Mouse (Mus musculus): ENCODE measurements around the gene Ropn1. TPM values are rescaled to one million over a fixed set of nuclear protein-coding genes. Genes with fewer than 3 reads are reported as not detected.
"Not testable (repeated sequence)": the region's sequence is repeated elsewhere in the genome, so short reads cannot be mapped to it uniquely, and the experiment has no call there.

Gene Ropn1
- polyA plus RNA-seq (2015; fragmentation: Nextera tagmentation; extraction: Ambion mirVana): not detected in 2 replicates

- Histone ChIP-seq H3K27me3 (no peaks in the 10 kb centered on the region), H3K4me1 (no peaks in the 10 kb centered on the region), H3K36me3 (no peaks in the 10 kb centered on the region), H3K9ac (replicated peaks) (no peak within 1 kb of the TSS), H3K4me2 (replicated peaks) (no peak within 1 kb of the TSS), H3K9me3 (no peaks in the 10 kb centered on the region), H3K27ac (replicated peaks) (no peak within 1 kb of the TSS), H3K4me3 (no peak within 1 kb of the TSS)
- ATAC-seq (replicated peaks): no peak
- 77% methylated on average over 7 of the region's 7 CpGs for WGBS
These were observed at the start of gene Ropn1 for GRCm38 (mm10) chr16:34649621-34650020. Ropn1 (plus strand) TSS chr16:34649921.

GRCm38 (mm10) chr16:34601954-34602353, 47.8 kb upstream of the Ropn1 start:
- ATAC-seq (replicated peaks): no peak
- no peak overlapping the region for H3K4me3 ChIP-seq
- no peak overlapping the region for H3K27ac ChIP-seq (replicated peaks)
- no peaks in the 10 kb centered on the region for H3K4me1 ChIP-seq
- no peak overlapping the region for H3K9ac ChIP-seq (replicated peaks)
- no peaks in the 10 kb centered on the region for H3K27me3 ChIP-seq
- no peak overlapping the region for H3K4me2 ChIP-seq (replicated peaks)
- no peaks in the 10 kb centered on the region for H3K36me3 ChIP-seq
- H3K9me3 ChIP-seq: no peaks in the 10 kb centered on the region
- WGBS: 80% methylated on average over 4 of the region's 4 CpGs

- H3K4me2 ChIP-seq (replicated peaks): no peak overlapping the region
- H3K27me3 ChIP-seq: no peaks in the 10 kb centered on the region
- no peaks in the 10 kb centered on the region for H3K9me3 ChIP-seq
- H3K36me3 ChIP-seq: no peaks in the 10 kb centered on the region
- H3K4me1 ChIP-seq: no peaks in the 10 kb centered on the region
- 71% methylated on average over 4 of the region's 4 CpGs for WGBS
- H3K4me3 ChIP-seq: no peak overlapping the region
- ATAC-seq (replicated peaks): no peak
- no peak overlapping the region for H3K9ac ChIP-seq (replicated peaks)
- no peak overlapping the region for H3K27ac ChIP-seq (replicated peaks)
These were observed 46.6 kb upstream of the Ropn1 start for GRCm38 (mm10) chr16:34603076-34603475.

GRCm38 (mm10) chr16:34603854-34604253, 45.9 kb upstream of the Ropn1 start:
- 86% methylated on average over 6 of the region's 6 CpGs for WGBS

GRCm38 (mm10) chr16:34605679-34606078, 44.0 kb upstream of the Ropn1 start:
- ATAC-seq (replicated peaks): no peak
- Histone ChIP-seq H3K9me3 (no peaks in the 10 kb centered on the region), H3K4me1 (no peaks in the 10 kb centered on the region), H3K36me3 (no peaks in the 10 kb centered on the region), H3K27me3 (no peaks in the 10 kb centered on the region), H3K4me3 (no peak overlapping the region), H3K27ac (replicated peaks) (no peak overlapping the region), H3K4me2 (replicated peaks) (no peak overlapping the region), H3K9ac (replicated peaks) (no peak overlapping the region)
- WGBS: 36% methylated on average over 3 of the region's 3 CpGs

More at GRCm38 (mm10) chr16:34603854-34604253, 45.9 kb upstream of the Ropn1 start:
- H3K27me3 ChIP-seq: no peaks in the 10 kb centered on the region
- no peaks in the 10 kb centered on the region for H3K4me1 ChIP-seq
- no peak overlapping the region for H3K27ac ChIP-seq (replicated peaks)
- H3K4me2 ChIP-seq (replicated peaks): no peak overlapping the region
- H3K36me3 ChIP-seq: no peaks in the 10 kb centered on the region
- no peak for ATAC-seq (replicated peaks)
- H3K4me3 ChIP-seq: no peak overlapping the region
- no peaks in the 10 kb centered on the region for H3K9me3 ChIP-seq
- H3K9ac ChIP-seq (replicated peaks): no peak overlapping the region

GRCm38 (mm10) chr16:34610137-34610536, 39.6 kb upstream of the Ropn1 start:
- no peaks in the 10 kb centered on the region for H3K4me1 ChIP-seq
- WGBS: 72% methylated on average over 1 of the region's 1 CpGs
- no peak overlapping the region for H3K27ac ChIP-seq (replicated peaks)
- H3K36me3 ChIP-seq: no peaks in the 10 kb centered on the region
- H3K9ac ChIP-seq (replicated peaks): no peak overlapping the region
- no peaks in the 10 kb centered on the region for H3K9me3 ChIP-seq
- no peak overlapping the region for H3K4me2 ChIP-seq (replicated peaks)
- no peak overlapping the region for H3K4me3 ChIP-seq
- ATAC-seq (replicated peaks): no peak
- no peaks in the 10 kb centered on the region for H3K27me3 ChIP-seq

- Histone ChIP-seq H3K9me3 (no peaks in the 10 kb centered on the region), H3K36me3 (no peaks in the 10 kb centered on the region), H3K9ac (replicated peaks) (no peak overlapping the region), H3K4me2 (replicated peaks) (no peak overlapping the region), H3K27me3 (no peaks in the 10 kb centered on the region), H3K4me3 (no peak overlapping the region), H3K4me1 (no peaks in the 10 kb centered on the region), H3K27ac (replicated peaks) (no peak overlapping the region)
- no peak for ATAC-seq (replicated peaks)
- WGBS: 81% methylated on average over 2 of the region's 2 CpGs
These were observed 35.7 kb upstream of the Ropn1 start for GRCm38 (mm10) chr16:34614021-34614420.

- no peak overlapping the region for H3K27ac ChIP-seq (replicated peaks)
- H3K4me3 ChIP-seq: no peak overlapping the region
- H3K9me3 ChIP-seq: no peaks in the 10 kb centered on the region
- H3K36me3 ChIP-seq: no peaks in the 10 kb centered on the region
- H3K4me2 ChIP-seq (replicated peaks): no peak overlapping the region
- H3K4me1 ChIP-seq: no peaks in the 10 kb centered on the region
- 53% methylated on average over 2 of the region's 2 CpGs for WGBS
- H3K9ac ChIP-seq (replicated peaks): no peak overlapping the region
- H3K27me3 ChIP-seq: no peaks in the 10 kb centered on the region
- no peak for ATAC-seq (replicated peaks)
These were observed 22.1 kb upstream of the Ropn1 start for GRCm38 (mm10) chr16:34627591-34627990.

- Histone ChIP-seq H3K4me1 (no peaks in the 10 kb centered on the region), H3K27ac (replicated peaks) (no peak overlapping the region), H3K36me3 (no peaks in the 10 kb centered on the region), H3K9ac (replicated peaks) (no peak overlapping the region), H3K27me3 (no peaks in the 10 kb centered on the region), H3K4me3 (no peak overlapping the region), H3K4me2 (replicated peaks) (no peak overlapping the region), H3K9me3 (no peaks in the 10 kb centered on the region)
- 75% methylated on average over 4 of the region's 4 CpGs for WGBS
- no peak for ATAC-seq (replicated peaks)
These were observed 21.3 kb upstream of the Ropn1 start for GRCm38 (mm10) chr16:34628397-34628796.

GRCm38 (mm10) chr16:34635557-34635956, 14.2 kb upstream of the Ropn1 start:
- Histone ChIP-seq H3K9ac (replicated peaks) (no peak overlapping the region), H3K4me3 (no peak overlapping the region), H3K27me3 (no peaks in the 10 kb centered on the region), H3K4me1 (no peaks in the 10 kb centered on the region), H3K4me2 (replicated peaks) (no peak overlapping the region), H3K27ac (replicated peaks) (no peak overlapping the region), H3K36me3 (no peaks in the 10 kb centered on the region), H3K9me3 (no peaks in the 10 kb centered on the region)
- WGBS: 70% methylated on average over 3 of the region's 3 CpGs
- no peak for ATAC-seq (replicated peaks)

- Histone ChIP-seq H3K4me1 (no peaks in the 10 kb centered on the region), H3K9me3 (no peaks in the 10 kb centered on the region), H3K27me3 (no peaks in the 10 kb centered on the region), H3K9ac (replicated peaks) (no peak overlapping the region), H3K4me2 (replicated peaks) (no peak overlapping the region), H3K36me3 (no peaks in the 10 kb centered on the region), H3K27ac (replicated peaks) (no peak overlapping the region), H3K4me3 (no peak overlapping the region)
- ATAC-seq (replicated peaks): no peak
- 77% methylated on average over 8 of the region's 8 CpGs for WGBS
These were observed 6.0 kb upstream of the Ropn1 start for GRCm38 (mm10) chr16:34643511-34644259.

GRCm38 (mm10) chr16:34653023-34653422, 3.3 kb downstream of the Ropn1 start:
- no peak for ATAC-seq (replicated peaks)
- H3K27me3 ChIP-seq: no peaks in the 10 kb centered on the region
- 91% methylated on average over 5 of the region's 5 CpGs for WGBS

GRCm38 (mm10) chr16:34657566-34657965, 7.8 kb downstream of the Ropn1 start:
- ATAC-seq (replicated peaks): 0 out of 2 replicates have a peak, but pooled peaks have one; percentile 43

More at GRCm38 (mm10) chr16:34653023-34653422, 3.3 kb downstream of the Ropn1 start:
- H3K4me2 ChIP-seq (replicated peaks): no peak overlapping the region
- no peaks in the 10 kb centered on the region for H3K9me3 ChIP-seq
- H3K27ac ChIP-seq (replicated peaks): no peak overlapping the region
- no peak overlapping the region for H3K4me3 ChIP-seq
- peaks cover 5% of the 10 kb centered on the region for H3K4me1 ChIP-seq
- H3K9ac ChIP-seq (replicated peaks): no peak overlapping the region
- H3K36me3 ChIP-seq: no peaks in the 10 kb centered on the region

More at GRCm38 (mm10) chr16:34657566-34657965, 7.8 kb downstream of the Ropn1 start:
- not testable (repeated sequence) for H3K9me3 ChIP-seq; H3K27me3 ChIP-seq; H3K27ac ChIP-seq (replicated peaks); H3K36me3 ChIP-seq
- H3K4me3 ChIP-seq: peak overlapping the region; percentile 36
- peaks cover 12% of the 10 kb centered on the region for H3K4me1 ChIP-seq
- peak overlapping the region; percentile 55 for H3K4me2 ChIP-seq (replicated peaks)
- 4% methylated on average over 16 of the region's 16 CpGs for WGBS
- peak overlapping the region; percentile 36 for H3K9ac ChIP-seq (replicated peaks)

All from forebrain, embryonic 15.5 days (tissue).